Mouse (Mus musculus): Measurements from ENCODE around the gene Vat1l. TPM values are rescaled to one million over a fixed set of nuclear protein-coding genes. Genes with fewer than 3 reads are reported as not detected.

Gene Vat1l
- total RNA-seq, 2 experiments from 2014 or later, result 39.2 to 49.9 TPM

- intact Hi-C loops (cut with DNase I), result no loop called here
- no peak for TF ChIP-seq CTCF (IDR thresholded peaks at IDR 0.05)
- no peak overlapping the region for H3K27ac ChIP-seq
- DNase-seq (ENCODE audit: extremely low spot score in 1 of 2, low spot score in 2 of 2), result no peak
- H3K4me3 ChIP-seq, result no peak overlapping the region
Observed at GRCm38 (mm10) chr8:114222001-114222400, 16.6 kb downstream of the Vat1l start.

- no peak for DNase-seq (ENCODE audit: extremely low spot score in 1 of 2, low spot score in 2 of 2)
- no peak for TF ChIP-seq CTCF (IDR thresholded peaks at IDR 0.05)
- no peak overlapping the region for H3K27ac ChIP-seq
- intact Hi-C loops (cut with DNase I), result no loop called here
- H3K4me3 ChIP-seq, result no peak overlapping the region
Observed at GRCm38 (mm10) chr8:114224001-114224400, 18.6 kb downstream of the Vat1l start.

GRCm38 (mm10) chr8:114251321-114252065 lies 46.1 kb downstream of the Vat1l start:
- intact Hi-C loops (cut with DNase I), result no loop called here
- Histone ChIP-seq H3K27ac (no peak overlapping the region), H3K4me3 (no peak overlapping the region)
- TF ChIP-seq CTCF (IDR thresholded peaks at IDR 0.05), result no peak
- no peak for DNase-seq (ENCODE audit: extremely low spot score in 1 of 2, low spot score in 2 of 2)

GRCm38 (mm10) chr8:114258685-114259084 lies 53.3 kb downstream of the Vat1l start:
- H3K27ac ChIP-seq, result no peak overlapping the region
- intact Hi-C loops (cut with DNase I), result no loop called here
- H3K4me3 ChIP-seq, result no peak overlapping the region
- DNase-seq (ENCODE audit: extremely low spot score in 1 of 2, low spot score in 2 of 2), result peak in 1 of 2 experiments; percentile 11
- no peak for TF ChIP-seq CTCF (IDR thresholded peaks at IDR 0.05)

- H3K4me3 ChIP-seq, result no peak overlapping the region
- DNase-seq (ENCODE audit: extremely low spot score in 1 of 2, low spot score in 2 of 2), result no peak
- H3K27ac ChIP-seq, result no peak overlapping the region
- no peak for TF ChIP-seq CTCF (IDR thresholded peaks at IDR 0.05)
- intact Hi-C loops (cut with DNase I), result no loop called here
Observed at GRCm38 (mm10) chr8:114259713-114260355, 54.4 kb downstream of the Vat1l start.

- no peak for TF ChIP-seq CTCF (IDR thresholded peaks at IDR 0.05)
- intact Hi-C loops (cut with DNase I), result no loop called here
- DNase-seq (ENCODE audit: extremely low spot score in 1 of 2, low spot score in 2 of 2), result no peak
Observed at GRCm38 (mm10) chr8:114262331-114262730, 56.9 kb downstream of the Vat1l start.

GRCm38 (mm10) chr8:114274558-114274957 lies 69.1 kb downstream of the Vat1l start:
- DNase-seq (ENCODE audit: extremely low spot score in 1 of 2, low spot score in 2 of 2), result peak in 1 of 2 experiments; percentile 16
- intact Hi-C loops (cut with DNase I), result no loop called here
- Histone ChIP-seq H3K27ac (no peak overlapping the region), H3K4me3 (no peak overlapping the region)
- no peak for TF ChIP-seq CTCF (IDR thresholded peaks at IDR 0.05)

More at GRCm38 (mm10) chr8:114262331-114262730, 56.9 kb downstream of the Vat1l start:
- no peak overlapping the region for H3K4me3 ChIP-seq
- H3K27ac ChIP-seq, result no peak overlapping the region

GRCm38 (mm10) chr8:114281101-114281500 lies 75.7 kb downstream of the Vat1l start:
- no peak for DNase-seq (ENCODE audit: extremely low spot score in 1 of 2, low spot score in 2 of 2)
- intact Hi-C loops (cut with DNase I), result no loop called here
- no peak overlapping the region for H3K4me3 ChIP-seq
- H3K27ac ChIP-seq, result no peak overlapping the region
- no peak for TF ChIP-seq CTCF (IDR thresholded peaks at IDR 0.05)

- TF ChIP-seq CTCF (IDR thresholded peaks at IDR 0.05), result no peak
- peak; percentile 65 to 66 for DNase-seq (ENCODE audit: extremely low spot score in 1 of 2, low spot score in 2 of 2)
- H3K4me3 ChIP-seq, result no peak overlapping the region
- intact Hi-C loops (cut with DNase I), result no loop called here
- no peak overlapping the region for H3K27ac ChIP-seq
Observed at GRCm38 (mm10) chr8:114294889-114295748, 89.7 kb downstream of the Vat1l start.

- no peak overlapping the region for H3K27ac ChIP-seq
- intact Hi-C loops (cut with DNase I), result no loop called here
- no peak for DNase-seq (ENCODE audit: extremely low spot score in 1 of 2, low spot score in 2 of 2)
- H3K4me3 ChIP-seq, result no peak overlapping the region
- no peak for TF ChIP-seq CTCF (IDR thresholded peaks at IDR 0.05)
Observed at GRCm38 (mm10) chr8:114295749-114296067, 90.3 kb downstream of the Vat1l start.

- TF ChIP-seq CTCF (IDR thresholded peaks at IDR 0.05), result no peak
- no peak for DNase-seq (ENCODE audit: extremely low spot score in 1 of 2, low spot score in 2 of 2)
- Histone ChIP-seq H3K27ac (no peak overlapping the region), H3K4me3 (no peak overlapping the region)
- intact Hi-C loops (cut with DNase I), result no loop called here
Observed at GRCm38 (mm10) chr8:114298253-114298652, 92.8 kb downstream of the Vat1l start.

GRCm38 (mm10) chr8:114300072-114300471 lies 94.7 kb downstream of the Vat1l start:
- intact Hi-C loops (cut with DNase I), result no loop called here
- no peak for TF ChIP-seq CTCF (IDR thresholded peaks at IDR 0.05)
- no peak overlapping the region for H3K4me3 ChIP-seq
- DNase-seq (ENCODE audit: extremely low spot score in 1 of 2, low spot score in 2 of 2), result no peak
- H3K27ac ChIP-seq, result no peak overlapping the region
